Mouse (Mus musculus) forebrain, embryonic 13.5 days (tissue): ENCODE results near the gene Psat1. TPM values are rescaled to one million over a fixed set of nuclear protein-coding genes. Genes with fewer than 3 reads are reported as not detected.

Experiments used
- ATAC-seq: fragments of 200-750 bp; cut with Nextera tagmentation; 2 replicates; pipeline ENCODE4 v1.8.0; 2017
- H3K27ac ChIP-seq: fragments of 300-500 bp; sonication (generic); 2 replicates; pipeline ENCODE4 v1.5.1; 2015; ENCODE audit warnings: inconsistent platforms, mild to moderate bottlenecking, moderate library complexity
- H3K27me3 ChIP-seq: fragments of 300-500 bp; sonication (generic); 2 replicates; pipeline ENCODE4 v1.6.1; 2015; ENCODE audit warnings: mild to moderate bottlenecking, inconsistent platforms
- H3K36me3 ChIP-seq: fragments of 300-500 bp; sonication (generic); 2 replicates; pipeline ENCODE4 v1.6.1; 2015; ENCODE audit warnings: mild to moderate bottlenecking, inconsistent platforms; ENCODE audit not compliant: poor library complexity, severe bottlenecking
- H3K4me1 ChIP-seq: fragments of 300-500 bp; sonication (generic); 2 replicates; pipeline ENCODE4 v1.6.1; 2015; ENCODE audit warnings: inconsistent platforms
- H3K4me2 ChIP-seq: fragments of 300-500 bp; sonication (generic); 2 replicates; pipeline ENCODE4 v1.6.1; 2015; ENCODE audit warnings: inconsistent platforms, mild to moderate bottlenecking, moderate library complexity
- H3K4me3 ChIP-seq: fragments of 300-500 bp; sonication (generic); 2 replicates; pipeline ENCODE4 v1.5.1; 2015; ENCODE audit warnings: mild to moderate bottlenecking, inconsistent platforms
- H3K9ac ChIP-seq: fragments of 300-500 bp; sonication (generic); 2 replicates; pipeline ENCODE4 v1.6.1; 2015; ENCODE audit warnings: mild to moderate bottlenecking, inconsistent platforms
- H3K9me3 ChIP-seq: fragments of 300-500 bp; sonication (generic); replicated peaks from 2 replicates; pipeline ENCODE4 v1.6.1; 2016; ENCODE audit warnings: inconsistent platforms
- WGBS: fragments of 180-500 bp; shearing (Covaris S2); methylation state at CpG from one replicate; pipeline ENCODE4 v1.1.7; 2015; 5-methylcytosine and 5-hydroxymethylcytosine counted together
- polyA plus RNA-seq: library from polyadenylated mRNA; unstranded; fragments of >200 nt; fragmentation: Nextera tagmentation; extraction: Ambion mirVana; gene quantifications from 2 replicates; pipeline ENCODE4 v1.2.1, GENCODE M21; 2015

Psat1 gene
- polyA plus RNA-seq = 178 and 188 TPM in 2 replicates

- no peak for ATAC-seq
- Histone ChIP-seq H3K4me1 (no peaks in the 10 kb centered on the region), H3K36me3 (no peaks in the 10 kb centered on the region), H3K27me3 (no peaks in the 10 kb centered on the region), H3K4me2 (no peak within 1 kb of the TSS), H3K9me3 (no peaks in the 10 kb centered on the region; the same call in none of the 2 replicates), H3K4me3 (no peak within 1 kb of the TSS), H3K27ac (no peak within 1 kb of the TSS), H3K9ac (no peak within 1 kb of the TSS)
- 92% methylated on average over 7 of the region's 7 CpGs for WGBS
These were observed at the start of gene Psat1 for GRCm38 (mm10) chr19:15947237-15947636. Gene Psat1, minus strand, starts transcription at chr19:15947337.

DNA sequence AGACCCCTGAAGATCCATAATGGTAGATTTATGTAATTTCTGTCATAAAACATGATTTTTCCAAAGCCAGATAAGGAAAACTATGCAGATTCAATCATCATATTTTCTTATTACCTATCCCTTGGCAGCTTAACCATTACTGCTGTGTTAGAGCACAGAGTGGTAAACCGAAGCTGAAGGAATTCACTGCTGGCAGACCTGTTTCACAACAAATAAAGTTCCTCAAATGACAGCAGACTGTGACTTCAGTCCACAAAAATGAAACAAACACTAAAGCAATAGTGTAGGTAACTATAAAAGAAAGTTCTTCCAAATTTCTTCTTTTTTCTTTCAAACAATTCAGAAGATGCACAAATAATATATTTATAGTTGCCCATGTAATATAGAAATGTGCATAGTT, 43.0 kb upstream of the Psat1 start:
- H3K27ac ChIP-seq = no peak overlapping the region
- H3K9me3 ChIP-seq = no peaks in the 10 kb centered on the region
- H3K4me2 ChIP-seq = no peak overlapping the region
- H3K27me3 ChIP-seq = no peaks in the 10 kb centered on the region
- ATAC-seq = no peak
- 81% methylated on average over 1 of the region's 1 CpGs for WGBS
- H3K4me1 ChIP-seq = peaks cover 8% of the 10 kb centered on the region
- H3K9ac ChIP-seq = no peak overlapping the region
- H3K4me3 ChIP-seq = no peak overlapping the region
- H3K36me3 ChIP-seq = peaks cover 4% of the 10 kb centered on the region; the same call in 1 of the 2 replicates

- Histone ChIP-seq H3K4me2 (peak overlapping the region; percentile 71), H3K27me3 (no peaks in the 10 kb centered on the region), H3K9ac (peak overlapping the region; percentile 96), H3K4me3 (peak overlapping the region; percentile 86), H3K36me3 (peaks cover 9% of the 10 kb centered on the region; the same call in 1 of the 2 replicates), H3K27ac (peak overlapping the region; percentile 31; the same call in 1 of the 2 replicates), H3K4me1 (peaks cover 35% of the 10 kb centered on the region), H3K9me3 (no peaks in the 10 kb centered on the region)
- ATAC-seq = no peak; the same call in 1 of the 2 replicates
- WGBS = 29% methylated on average over 10 of the region's 10 CpGs
These were observed 38.1 kb upstream of the Psat1 start for GRCm38 (mm10) chr19:15985172-15985713.

DNA sequence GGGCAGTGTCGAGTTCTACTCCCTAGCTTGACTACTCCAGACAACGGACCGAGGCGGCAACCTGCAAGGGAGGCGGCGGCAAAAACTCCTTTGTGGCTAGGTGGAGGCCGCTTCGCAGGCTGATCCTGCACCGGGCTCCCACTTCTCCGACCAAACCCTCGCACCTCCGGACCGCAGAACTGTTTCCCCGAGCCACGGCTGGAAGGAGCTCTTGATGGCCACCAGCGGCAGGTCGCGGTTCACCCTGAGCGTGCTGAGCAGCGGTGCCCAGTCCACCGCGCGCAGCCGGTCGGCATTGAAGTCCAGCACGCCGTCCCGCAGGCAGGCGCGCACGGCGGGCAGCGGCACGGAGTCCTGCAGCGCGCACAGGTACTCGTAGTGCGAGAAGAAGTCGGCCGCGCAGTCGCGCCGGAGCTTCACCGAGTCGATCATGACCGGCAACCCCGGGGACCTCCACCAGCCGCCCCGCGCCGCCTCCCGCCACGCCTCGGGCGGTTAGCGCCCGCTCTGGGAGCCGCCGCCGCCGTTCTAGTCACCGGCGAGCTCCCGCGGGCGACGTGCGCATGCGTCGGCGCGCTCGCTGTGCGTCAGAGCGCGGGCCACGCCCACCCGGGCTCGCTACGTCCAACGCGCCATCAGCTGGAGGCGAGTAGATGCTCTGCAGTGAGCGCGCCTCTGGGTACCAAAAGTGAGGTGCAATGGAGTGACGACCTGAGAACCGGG, 37.5 kb upstream of the Psat1 start, which contains the start of gene Cep78:
Cep78 (minus strand) TSS at position 541 of the 723 bp plus-strand sequence.
- Histone ChIP-seq H3K36me3 (peaks cover 15% of the 10 kb centered on the region), H3K27me3 (no peaks in the 10 kb centered on the region), H3K4me1 (peaks cover 35% of the 10 kb centered on the region), H3K9ac (peak within 1 kb of the TSS; percentile 96), H3K9me3 (no peaks in the 10 kb centered on the region), H3K27ac (peak within 1 kb of the TSS; percentile 93), H3K4me3 (peak within 1 kb of the TSS; percentile 86), H3K4me2 (peak within 1 kb of the TSS; percentile 71)
- ATAC-seq = peak; percentile 94
- under 1% methylated on average over 88 of the region's 88 CpGs for WGBS

DNA sequence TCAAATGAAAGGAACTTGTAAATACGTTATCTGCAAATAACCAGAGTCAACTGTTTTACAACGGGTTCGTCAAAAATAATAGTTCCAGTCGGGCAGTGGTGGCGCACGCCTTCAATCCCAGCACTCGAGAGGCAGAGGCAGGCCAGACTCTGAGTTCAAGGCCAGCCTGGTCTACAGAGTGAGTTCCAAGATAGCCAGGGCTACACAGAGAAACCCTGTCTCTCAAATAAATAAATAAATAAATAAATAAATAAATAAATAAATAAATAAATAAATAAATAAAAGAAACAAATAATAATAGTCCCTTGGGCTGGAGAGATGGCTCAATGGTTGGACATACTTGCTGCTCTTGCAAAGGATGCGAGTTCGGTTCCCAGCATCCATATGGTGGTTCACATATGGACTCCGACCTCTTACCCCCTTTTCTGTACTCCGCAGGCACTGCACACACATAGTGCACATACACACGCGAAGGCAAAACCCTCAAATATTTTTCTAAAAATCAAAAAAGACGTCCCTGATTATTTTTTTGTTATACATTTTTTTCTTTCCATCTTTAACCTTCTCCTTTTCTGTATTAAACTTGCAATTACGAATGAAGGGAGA, 36.7 kb upstream of the Psat1 start:
- H3K4me2 ChIP-seq = peak overlapping the region; percentile 71
- peaks cover 17% of the 10 kb centered on the region for H3K36me3 ChIP-seq
- 42% methylated on average over 15 of the region's 15 CpGs for WGBS
- peak overlapping the region; percentile 93 for H3K27ac ChIP-seq
- H3K4me3 ChIP-seq = peak overlapping the region; percentile 86
- H3K9me3 ChIP-seq = no peaks in the 10 kb centered on the region
- H3K27me3 ChIP-seq = no peaks in the 10 kb centered on the region
- 0 out of 2 replicates have a peak, but pooled peaks have one; percentile 32 for ATAC-seq
- peaks cover 35% of the 10 kb centered on the region for H3K4me1 ChIP-seq
- H3K9ac ChIP-seq = peak overlapping the region; percentile 96

GRCm38 (mm10) chr19:15982926-15983738, 36.0 kb upstream of the Psat1 start:
- H3K4me1 ChIP-seq = peaks cover 35% of the 10 kb centered on the region
- no peak for ATAC-seq
- WGBS = 36% methylated on average over 9 of the region's 10 CpGs
- no peaks in the 10 kb centered on the region for H3K9me3 ChIP-seq
- no peaks in the 10 kb centered on the region for H3K27me3 ChIP-seq
- H3K36me3 ChIP-seq = peaks cover 22% of the 10 kb centered on the region
- H3K27ac ChIP-seq = peak overlapping the region; percentile 31
- peak overlapping the region; percentile 86 for H3K4me3 ChIP-seq
- H3K9ac ChIP-seq = no peak overlapping the region
- H3K4me2 ChIP-seq = peak overlapping the region; percentile 71

GRCm38 (mm10) chr19:15981861-15982260, 34.7 kb upstream of the Psat1 start:
- Histone ChIP-seq H3K4me2 (peak overlapping the region; percentile 71; the same call in 1 of the 2 replicates), H3K4me1 (peaks cover 35% of the 10 kb centered on the region), H3K4me3 (no peak overlapping the region), H3K9me3 (no peaks in the 10 kb centered on the region), H3K27ac (no peak overlapping the region), H3K36me3 (peaks cover 34% of the 10 kb centered on the region), H3K9ac (no peak overlapping the region), H3K27me3 (no peaks in the 10 kb centered on the region)
- WGBS = 50% methylated on average over 4 of the region's 4 CpGs
- ATAC-seq = 0 out of 2 replicates have a peak, but pooled peaks have one; percentile 23

DNA sequence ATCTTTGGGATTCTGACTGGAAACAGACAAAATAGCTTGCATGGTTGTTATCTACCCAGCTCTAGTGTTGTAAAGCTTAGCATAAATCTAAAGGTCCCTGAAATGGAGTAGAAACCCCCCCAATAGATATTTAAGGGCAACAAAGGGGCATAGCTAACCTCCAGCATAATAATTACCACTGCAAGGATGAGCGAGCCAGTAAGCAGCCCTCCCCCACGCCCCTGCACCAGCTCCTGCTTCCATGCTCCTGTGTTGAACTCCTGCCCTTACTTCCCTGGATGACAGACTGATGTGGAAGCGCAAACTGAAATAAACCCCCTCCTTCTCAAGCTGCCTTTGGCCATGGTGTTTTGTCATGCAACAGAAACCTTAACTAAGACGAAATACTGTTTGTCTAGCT, 26.2 kb upstream of the Psat1 start:
- Histone ChIP-seq H3K36me3 (peaks cover 94% of the 10 kb centered on the region), H3K9me3 (no peaks in the 10 kb centered on the region), H3K9ac (no peak overlapping the region), H3K27me3 (no peaks in the 10 kb centered on the region), H3K4me2 (no peak overlapping the region), H3K4me1 (no peaks in the 10 kb centered on the region), H3K4me3 (no peak overlapping the region), H3K27ac (no peak overlapping the region)
- no peak for ATAC-seq
- WGBS = 86% methylated on average over 4 of the region's 4 CpGs

DNA sequence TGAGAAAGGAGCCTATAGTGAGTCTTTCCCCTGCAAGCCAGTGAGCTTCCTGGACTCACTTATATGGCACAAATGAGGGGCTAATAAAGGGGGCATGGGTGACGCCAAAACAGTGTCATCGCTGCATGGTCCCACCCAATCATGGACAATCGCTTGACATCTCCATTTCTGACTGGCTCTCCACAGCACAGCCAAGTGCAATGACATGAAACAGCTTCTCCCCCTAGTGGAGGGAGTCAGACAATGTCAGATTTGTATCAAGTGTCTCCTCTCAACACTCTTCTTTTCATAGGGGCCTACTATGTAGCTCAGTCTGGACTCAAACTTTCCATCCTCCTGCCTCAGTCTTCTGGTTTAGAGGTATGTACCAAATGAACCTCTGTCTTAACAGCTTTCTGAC, 17.9 kb upstream of the Psat1 start:
- H3K4me3 ChIP-seq = no peak overlapping the region
- peak; percentile 85 for ATAC-seq
- WGBS = 43% methylated on average over 3 of the region's 3 CpGs

GRCm38 (mm10) chr19:15964533-15964932, 17.4 kb upstream of the Psat1 start:
- Histone ChIP-seq H3K9ac (no peak overlapping the region), H3K4me3 (no peak overlapping the region), H3K36me3 (peaks cover 84% of the 10 kb centered on the region), H3K4me1 (no peaks in the 10 kb centered on the region), H3K27ac (no peak overlapping the region), H3K27me3 (no peaks in the 10 kb centered on the region), H3K9me3 (no peaks in the 10 kb centered on the region), H3K4me2 (no peak overlapping the region)
- ATAC-seq = peak; percentile 31; the same call in 1 of the 2 replicates
- WGBS = 91% methylated on average over 7 of the region's 7 CpGs

More for the DNA sequence above, 17.9 kb upstream of the Psat1 start:
- Histone ChIP-seq H3K4me1 (no peaks in the 10 kb centered on the region), H3K27me3 (no peaks in the 10 kb centered on the region), H3K9ac (no peak overlapping the region), H3K4me2 (no peak overlapping the region), H3K27ac (no peak overlapping the region), H3K9me3 (no peaks in the 10 kb centered on the region), H3K36me3 (peaks cover 84% of the 10 kb centered on the region)

GRCm38 (mm10) chr19:15963011-15963695, 16.0 kb upstream of the Psat1 start:
- 86% methylated on average over 17 of the region's 17 CpGs for WGBS
- no peaks in the 10 kb centered on the region for H3K4me1 ChIP-seq

More at GRCm38 (mm10) chr19:15963011-15963695, 16.0 kb upstream of the Psat1 start:
- ATAC-seq = 0 out of 2 replicates have a peak, but pooled peaks have one; percentile 25
- no peak overlapping the region for H3K4me3 ChIP-seq
- H3K9me3 ChIP-seq = no peaks in the 10 kb centered on the region
- H3K36me3 ChIP-seq = peaks cover 83% of the 10 kb centered on the region
- H3K27me3 ChIP-seq = no peaks in the 10 kb centered on the region
- no peak overlapping the region for H3K9ac ChIP-seq
- no peak overlapping the region for H3K4me2 ChIP-seq
- no peak overlapping the region for H3K27ac ChIP-seq
